Mouse (Mus musculus) forebrain, embryonic 13.5 days (tissue): ENCODE measurements around the gene Bmf. TPM values are rescaled to one million over a fixed set of nuclear protein-coding genes. Genes with fewer than 3 reads are reported as not detected.
A peak's percentile ranks its signal among the peaks of the same experiment; 100 is the strongest.

Experiments used
- ATAC-seq: fragments of 200-750 bp; cut with Nextera tagmentation; 2 replicates; pipeline ENCODE4 v1.8.0; 2017
- H3K27ac ChIP-seq: fragments of 300-500 bp; sonication (generic); 2 replicates; pipeline ENCODE4 v1.5.1; 2015; ENCODE audit warnings: inconsistent platforms, mild to moderate bottlenecking, moderate library complexity
- H3K27me3 ChIP-seq: fragments of 300-500 bp; sonication (generic); 2 replicates; pipeline ENCODE4 v1.6.1; 2015; ENCODE audit warnings: mild to moderate bottlenecking, inconsistent platforms
- H3K36me3 ChIP-seq: fragments of 300-500 bp; sonication (generic); 2 replicates; pipeline ENCODE4 v1.6.1; 2015; ENCODE audit warnings: mild to moderate bottlenecking, inconsistent platforms; ENCODE audit not compliant: poor library complexity, severe bottlenecking
- H3K4me1 ChIP-seq: fragments of 300-500 bp; sonication (generic); 2 replicates; pipeline ENCODE4 v1.6.1; 2015; ENCODE audit warnings: inconsistent platforms
- H3K4me2 ChIP-seq: fragments of 300-500 bp; sonication (generic); 2 replicates; pipeline ENCODE4 v1.6.1; 2015; ENCODE audit warnings: inconsistent platforms, mild to moderate bottlenecking, moderate library complexity
- H3K4me3 ChIP-seq: fragments of 300-500 bp; sonication (generic); 2 replicates; pipeline ENCODE4 v1.5.1; 2015; ENCODE audit warnings: mild to moderate bottlenecking, inconsistent platforms
- H3K9ac ChIP-seq: fragments of 300-500 bp; sonication (generic); 2 replicates; pipeline ENCODE4 v1.6.1; 2015; ENCODE audit warnings: mild to moderate bottlenecking, inconsistent platforms
- H3K9me3 ChIP-seq: fragments of 300-500 bp; sonication (generic); replicated peaks from 2 replicates; pipeline ENCODE4 v1.6.1; 2016; ENCODE audit warnings: inconsistent platforms
- WGBS: fragments of 180-500 bp; shearing (Covaris S2); methylation state at CpG from one replicate; pipeline ENCODE4 v1.1.7; 2015; 5-methylcytosine and 5-hydroxymethylcytosine counted together
- polyA plus RNA-seq: library from polyadenylated mRNA; unstranded; fragments of >200 nt; fragmentation: Nextera tagmentation; extraction: Ambion mirVana; gene quantifications from 2 replicates; pipeline ENCODE4 v1.2.1, GENCODE M21; 2015

Bmf gene
- polyA plus RNA-seq, 1 experiment from 2014 or later: 1.6 TPM

DNA sequence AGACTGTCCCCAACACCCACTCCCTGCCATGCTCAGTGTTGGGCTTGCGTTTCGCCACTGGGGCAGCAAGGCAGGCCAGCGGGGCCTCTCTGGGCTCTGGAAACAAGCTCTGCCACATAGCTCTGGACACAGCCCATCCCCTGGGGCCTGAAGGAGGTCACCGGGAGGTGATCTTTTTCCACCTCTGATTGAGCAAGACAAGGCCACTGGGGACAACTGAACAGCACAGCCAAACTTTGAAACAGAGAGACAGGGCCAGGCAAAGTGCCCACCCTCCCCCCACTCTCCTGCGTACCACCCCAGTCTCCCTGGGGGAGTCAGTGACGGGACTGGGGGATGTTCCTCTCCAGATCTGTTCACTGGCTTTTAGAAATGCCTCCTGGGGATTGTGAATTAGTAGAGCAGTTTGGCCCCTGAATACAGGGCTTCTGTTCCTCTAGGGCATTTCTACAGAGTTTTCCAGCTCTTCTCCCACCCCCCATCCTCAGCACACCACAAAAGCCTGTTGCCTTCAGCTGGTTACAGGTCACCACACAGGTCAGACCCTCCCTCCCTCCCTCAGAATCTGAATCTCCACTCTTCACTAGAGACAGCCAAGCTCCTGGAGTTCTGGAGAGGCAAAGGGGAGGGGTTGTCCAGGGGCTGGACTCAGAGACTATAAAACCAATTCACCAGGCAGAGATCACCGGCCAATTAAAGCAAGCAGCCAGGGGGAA lies 19.9 kb downstream of the Bmf start:
- H3K27me3 ChIP-seq: no peaks in the 10 kb centered on the region
- no peak for ATAC-seq
- H3K4me1 ChIP-seq: peaks cover 44% of the 10 kb centered on the region
- no peaks in the 10 kb centered on the region for H3K9me3 ChIP-seq
- peak overlapping the region; percentile 35; the same call in 1 of the 2 replicates for H3K9ac ChIP-seq
- 12% methylated on average over 7 of the region's 7 CpGs for WGBS
- H3K4me3 ChIP-seq: no peak overlapping the region
- no peaks in the 10 kb centered on the region for H3K36me3 ChIP-seq
- no peak overlapping the region for H3K4me2 ChIP-seq
- H3K27ac ChIP-seq: no peak overlapping the region

DNA sequence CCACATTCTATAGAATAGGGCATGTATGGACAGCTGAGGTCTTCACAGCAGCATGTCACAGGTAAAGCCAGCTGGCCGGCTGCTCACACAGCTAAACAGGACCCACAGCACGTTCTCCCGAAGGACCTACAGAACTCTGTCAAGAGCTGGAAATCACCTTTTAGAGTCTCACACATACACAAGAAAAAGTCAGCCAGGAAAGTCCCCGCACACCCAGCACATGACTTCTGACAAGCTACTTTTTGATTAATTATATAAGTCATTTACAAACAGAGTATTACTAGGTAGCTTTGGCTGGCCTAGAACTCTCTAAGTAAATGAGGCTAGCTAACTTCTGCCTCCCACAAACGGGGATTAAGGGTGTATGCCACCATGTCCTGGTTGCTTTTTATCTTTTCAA lies 22.9 kb downstream of the Bmf start:
- 90% methylated on average over 5 of the region's 5 CpGs for WGBS
- no peaks in the 10 kb centered on the region for H3K27me3 ChIP-seq
- no peaks in the 10 kb centered on the region for H3K36me3 ChIP-seq
- H3K27ac ChIP-seq: no peak overlapping the region
- ATAC-seq: no peak
- no peak overlapping the region for H3K4me2 ChIP-seq
- H3K4me1 ChIP-seq: peaks cover 21% of the 10 kb centered on the region
- H3K4me3 ChIP-seq: no peak overlapping the region
- H3K9ac ChIP-seq: no peak overlapping the region
- no peaks in the 10 kb centered on the region for H3K9me3 ChIP-seq

DNA sequence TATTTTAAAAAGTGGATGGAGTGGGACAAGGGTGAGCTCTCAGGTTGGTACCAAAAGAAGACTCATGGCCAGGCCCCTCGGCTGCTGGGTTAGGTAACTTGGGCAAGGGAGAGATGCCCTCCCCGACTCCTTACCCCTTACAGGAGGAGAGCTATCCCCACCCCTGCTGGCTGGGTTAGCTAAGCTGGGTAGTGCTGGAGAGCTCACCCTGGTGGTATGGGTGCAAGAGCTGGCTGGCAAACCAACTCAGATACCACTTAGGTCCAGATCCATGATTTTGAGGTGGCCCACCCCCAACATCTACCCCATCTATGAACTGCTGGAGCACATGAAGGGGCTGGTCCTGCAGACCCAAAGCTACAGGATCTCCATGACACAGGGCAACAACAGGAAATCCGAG lies 24.7 kb downstream of the Bmf start:
- Histone ChIP-seq H3K9ac (no peak overlapping the region), H3K4me3 (no peak overlapping the region), H3K27ac (no peak overlapping the region), H3K27me3 (no peaks in the 10 kb centered on the region), H3K4me2 (no peak overlapping the region), H3K4me1 (peaks cover 21% of the 10 kb centered on the region), H3K36me3 (no peaks in the 10 kb centered on the region), H3K9me3 (no peaks in the 10 kb centered on the region)
- no peak for ATAC-seq
- WGBS: 81% methylated on average over 3 of the region's 3 CpGs

- no peak for ATAC-seq
- Histone ChIP-seq H3K36me3 (no peaks in the 10 kb centered on the region), H3K4me2 (no peak overlapping the region), H3K27me3 (no peaks in the 10 kb centered on the region), H3K4me3 (no peak overlapping the region), H3K9me3 (no peaks in the 10 kb centered on the region), H3K9ac (no peak overlapping the region), H3K27ac (no peak overlapping the region), H3K4me1 (peaks cover 23% of the 10 kb centered on the region)
- WGBS: 50% methylated on average over 5 of the region's 5 CpGs
Observed at GRCm38 (mm10) chr2:118523163-118523730, 26.2 kb downstream of the Bmf start.

DNA sequence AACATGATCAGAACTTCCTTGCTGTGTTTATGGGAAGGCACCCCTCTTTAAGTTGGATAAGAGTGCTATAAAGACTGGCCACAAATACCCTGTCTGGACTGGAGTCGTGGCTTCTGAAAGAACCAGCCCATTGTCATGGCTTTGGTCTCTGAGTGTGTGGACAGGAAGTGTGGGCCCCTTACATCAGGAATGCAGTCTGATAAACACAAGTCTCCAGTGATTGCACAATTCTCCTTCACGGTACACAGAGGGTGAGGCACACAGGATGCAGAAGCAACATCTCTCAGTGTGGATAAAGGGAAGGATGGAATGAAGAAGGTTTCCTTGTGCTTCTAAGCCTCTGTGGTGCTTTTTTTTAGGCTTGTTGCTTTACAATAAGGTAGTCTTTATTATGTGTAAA lies 27.2 kb downstream of the Bmf start:
- no peaks in the 10 kb centered on the region for H3K36me3 ChIP-seq
- H3K4me2 ChIP-seq: no peak overlapping the region
- 58% methylated on average over 2 of the region's 2 CpGs for WGBS
- H3K4me1 ChIP-seq: peaks cover 23% of the 10 kb centered on the region
- H3K4me3 ChIP-seq: no peak overlapping the region
- no peaks in the 10 kb centered on the region for H3K27me3 ChIP-seq
- H3K9ac ChIP-seq: no peak overlapping the region
- no peaks in the 10 kb centered on the region for H3K9me3 ChIP-seq
- no peak overlapping the region for H3K27ac ChIP-seq
- ATAC-seq: no peak

- H3K4me1 ChIP-seq: peaks cover 23% of the 10 kb centered on the region
- H3K4me2 ChIP-seq: no peak overlapping the region
- WGBS: 39% methylated on average over 9 of the region's 9 CpGs
- H3K4me3 ChIP-seq: no peak overlapping the region
- ATAC-seq: peak; percentile 91
- H3K27ac ChIP-seq: no peak overlapping the region
- H3K9me3 ChIP-seq: no peaks in the 10 kb centered on the region
- H3K36me3 ChIP-seq: no peaks in the 10 kb centered on the region
- no peak overlapping the region for H3K9ac ChIP-seq
- no peaks in the 10 kb centered on the region for H3K27me3 ChIP-seq
Observed at GRCm38 (mm10) chr2:118520042-118520933, 29.2 kb downstream of the Bmf start.

- Histone ChIP-seq H3K4me1 (peaks cover 18% of the 10 kb centered on the region), H3K27ac (no peak overlapping the region), H3K4me2 (no peak overlapping the region), H3K4me3 (no peak overlapping the region), H3K9me3 (no peaks in the 10 kb centered on the region), H3K9ac (no peak overlapping the region), H3K27me3 (peaks cover 19% of the 10 kb centered on the region), H3K36me3 (no peaks in the 10 kb centered on the region)
- no peak for ATAC-seq
- WGBS: 87% methylated on average over 16 of the region's 16 CpGs
Observed at GRCm38 (mm10) chr2:118512418-118513377, 36.8 kb downstream of the Bmf start.

GRCm38 (mm10) chr2:118511779-118512417 lies 37.6 kb downstream of the Bmf start:
- ATAC-seq: no peak
- Histone ChIP-seq H3K4me2 (no peak overlapping the region), H3K4me1 (peaks cover 18% of the 10 kb centered on the region), H3K27me3 (peaks cover 19% of the 10 kb centered on the region), H3K36me3 (no peaks in the 10 kb centered on the region), H3K9ac (no peak overlapping the region), H3K9me3 (no peaks in the 10 kb centered on the region), H3K4me3 (no peak overlapping the region), H3K27ac (peak overlapping the region; percentile 19)
- 61% methylated on average over 11 of the region's 11 CpGs for WGBS

GRCm38 (mm10) chr2:118510447-118511310 lies 38.8 kb downstream of the Bmf start:
- H3K36me3 ChIP-seq: no peaks in the 10 kb centered on the region
- peak; percentile 93 for ATAC-seq
- H3K27ac ChIP-seq: peak overlapping the region; percentile 71
- H3K4me2 ChIP-seq: peak overlapping the region; percentile 47
- WGBS: 31% methylated on average over 28 of the region's 29 CpGs
- H3K4me1 ChIP-seq: peaks cover 18% of the 10 kb centered on the region
- H3K27me3 ChIP-seq: peaks cover 19% of the 10 kb centered on the region
- H3K9ac ChIP-seq: peak overlapping the region; percentile 49
- no peak overlapping the region for H3K4me3 ChIP-seq
- no peaks in the 10 kb centered on the region for H3K9me3 ChIP-seq

DNA sequence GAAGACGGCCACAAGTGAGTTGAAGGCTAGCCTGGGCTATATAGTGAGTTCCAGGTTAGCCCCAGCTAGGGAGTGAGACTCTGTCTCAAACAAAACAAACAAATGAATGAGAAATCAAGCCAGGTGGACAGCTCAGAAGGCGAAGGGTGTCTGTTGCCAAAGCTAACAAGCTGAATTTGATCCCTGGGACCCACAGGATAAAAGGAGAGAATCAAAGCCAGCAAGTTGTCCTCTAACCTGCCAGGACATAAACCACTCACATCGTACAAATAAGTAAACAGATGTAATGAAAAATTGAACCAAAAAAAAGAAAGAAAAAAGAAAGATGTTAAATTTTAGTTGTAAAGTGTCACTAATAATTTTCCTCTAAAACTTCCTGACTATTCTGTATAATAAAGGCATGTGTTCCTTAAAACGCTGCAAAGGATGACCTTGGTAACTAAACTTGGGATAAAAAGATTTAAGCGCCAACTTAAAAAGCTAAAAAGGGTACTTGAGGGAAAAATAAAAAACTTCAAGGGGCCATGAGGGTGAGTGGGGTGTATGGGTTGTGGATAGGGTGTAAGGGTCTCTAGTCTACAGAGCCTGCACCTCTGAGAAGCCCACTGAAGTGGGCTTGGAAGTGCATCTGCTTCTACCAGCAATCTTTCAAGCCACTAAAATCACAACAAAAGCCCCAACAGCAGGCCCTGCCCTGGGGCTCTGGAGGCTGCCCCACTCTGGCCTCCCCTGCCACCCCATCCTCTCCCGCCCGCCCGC lies 39.6 kb downstream of the Bmf start:
- Histone ChIP-seq H3K9me3 (no peaks in the 10 kb centered on the region), H3K4me1 (peaks cover 18% of the 10 kb centered on the region), H3K27ac (peak overlapping the region; percentile 71), H3K27me3 (peaks cover 16% of the 10 kb centered on the region), H3K9ac (peak overlapping the region; percentile 49), H3K4me2 (peak overlapping the region; percentile 47), H3K4me3 (no peak overlapping the region), H3K36me3 (no peaks in the 10 kb centered on the region)
- ATAC-seq: no peak
- 46% methylated on average over 8 of the region's 8 CpGs for WGBS
